Mouse (Mus musculus) intestine, embryonic 14.5 days (tissue): ENCODE data around the gene Nab2. TPM values are rescaled to one million over a fixed set of nuclear protein-coding genes. Genes with fewer than 3 reads are reported as not detected.
A peak's percentile ranks its signal among the peaks of the same experiment; 100 is the strongest.

Experiments
- ATAC-seq: fragments of 200-750 bp; cut with Nextera tagmentation; replicated peaks from 2 replicates; pipeline ENCODE4 v1.8.0; 2017; ENCODE audit warnings: low read depth, moderate number of reproducible peaks, moderate TSS enrichment, moderate library complexity; ENCODE audit not compliant: low FRiP score, low TSS enrichment
- DNase-seq: peaks from one replicate; pipeline ENCODE4 v3.0.0-alpha.2; 2018; ENCODE audit warnings: low spot score
- H3K27ac ChIP-seq: fragments of 300-500 bp; sonication (generic); 2 replicates; pipeline ENCODE4 v1.5.1; 2014; ENCODE audit warnings: low read depth, mild to moderate bottlenecking, control low read depth
- H3K27me3 ChIP-seq: fragments of 300-500 bp; sonication (generic); replicated peaks from 2 replicates; pipeline ENCODE4 v1.6.1; 2014; ENCODE audit warnings: low read length, control low read depth; ENCODE audit not compliant: control insufficient read depth, insufficient read depth
- H3K36me3 ChIP-seq: fragments of 300-500 bp; sonication (generic); 2 replicates; pipeline ENCODE4 v1.6.1; 2014; ENCODE audit warnings: low read length, control low read depth; ENCODE audit not compliant: control insufficient read depth, insufficient read depth
- H3K4me1 ChIP-seq: fragments of 300-500 bp; sonication (generic); replicated peaks from 2 replicates; pipeline ENCODE4 v1.6.1; 2014; ENCODE audit warnings: low read length, control low read depth, mixed read lengths; ENCODE audit not compliant: control insufficient read depth, insufficient read depth
- H3K4me2 ChIP-seq: fragments of 300-500 bp; sonication (generic); 2 replicates; pipeline ENCODE4 v1.6.1; 2014; ENCODE audit warnings: low read length
- H3K4me3 ChIP-seq: fragments of 300-500 bp; sonication (generic); 2 replicates; pipeline ENCODE4 v1.5.1; 2014; ENCODE audit warnings: low read depth, low read length, control low read depth, mixed read lengths
- H3K9ac ChIP-seq: fragments of 300-500 bp; sonication (generic); 2 replicates; pipeline ENCODE4 v1.6.1; 2014; ENCODE audit warnings: mild to moderate bottlenecking, low read length
- H3K9me3 ChIP-seq: fragments of 300-500 bp; sonication (generic); 2 replicates; pipeline ENCODE4 v1.6.1; 2016; ENCODE audit warnings: low read length, control low read depth; ENCODE audit not compliant: control insufficient read depth
- WGBS: fragments of 180-500 bp; shearing (Covaris S2); extraction: QIAGEN DNeasy Blood & Tissue Kit; methylation state at CpG from one replicate; pipeline ENCODE4 v1.1.7; 2014; 5-methylcytosine and 5-hydroxymethylcytosine counted together
- polyA plus RNA-seq: library from polyadenylated mRNA; unstranded; fragments of >200 nt; fragmentation: Nextera tagmentation; extraction: Ambion mirVana; gene quantifications from 2 replicates; pipeline ENCODE4 v1.2.1, GENCODE M21; 2014

Gene Nab2
- polyA plus RNA-seq, 1 experiment from 2014 or later: 7.5 TPM

- no peak overlapping the region for H3K27ac ChIP-seq
- no peaks in the 10 kb centered on the region for H3K27me3 ChIP-seq
- no peak overlapping the region for H3K9ac ChIP-seq
- WGBS: 95% methylated on average over 6 of the region's 6 CpGs
- H3K4me1 ChIP-seq: peaks cover 14% of the 10 kb centered on the region
- no peaks in the 10 kb centered on the region for H3K36me3 ChIP-seq
- DNase-seq (no peak), ATAC-seq (no peak)
- H3K4me2 ChIP-seq: no peak overlapping the region
- H3K4me3 ChIP-seq: no peak overlapping the region
- H3K9me3 ChIP-seq: peaks cover 5% of the 10 kb centered on the region; the same call in 1 of the 2 replicates
These were observed 44.7 kb downstream of the Nab2 start for GRCm38 (mm10) chr10:127623439-127624216.

GRCm38 (mm10) chr10:127622661-127623060 lies 45.7 kb downstream of the Nab2 start:
- DNase-seq (no peak), ATAC-seq (no peak)
- Histone ChIP-seq H3K36me3 (no peaks in the 10 kb centered on the region), H3K27me3 (no peaks in the 10 kb centered on the region), H3K4me1 (peaks cover 22% of the 10 kb centered on the region), H3K9ac (no peak overlapping the region), H3K4me2 (no peak overlapping the region), H3K27ac (no peak overlapping the region), H3K4me3 (no peak overlapping the region), H3K9me3 (peaks cover 5% of the 10 kb centered on the region; the same call in 1 of the 2 replicates)
- 61% methylated on average over 4 of the region's 4 CpGs for WGBS

GRCm38 (mm10) chr10:127622057-127622392 lies 46.3 kb downstream of the Nab2 start:
- Histone ChIP-seq H3K27me3 (no peaks in the 10 kb centered on the region), H3K9ac (peak overlapping the region; percentile 74), H3K9me3 (peaks cover 5% of the 10 kb centered on the region; the same call in 1 of the 2 replicates), H3K4me1 (peaks cover 28% of the 10 kb centered on the region), H3K4me2 (peak overlapping the region; percentile 64), H3K27ac (peak overlapping the region; percentile 97), H3K36me3 (0 out of 2 replicates have a peak, but pooled peaks cover 2% of the 10 kb centered on the region), H3K4me3 (peak overlapping the region; percentile 75)
- DNase-seq (no peak), ATAC-seq (peak; percentile 38)
- under 1% methylated on average over 13 of the region's 13 CpGs for WGBS

GRCm38 (mm10) chr10:127621191-127622056 lies 46.9 kb downstream of the Nab2 start:
- Histone ChIP-seq H3K9ac (peak overlapping the region; percentile 74), H3K4me1 (peaks cover 34% of the 10 kb centered on the region), H3K36me3 (0 out of 2 replicates have a peak, but pooled peaks cover 4% of the 10 kb centered on the region), H3K4me3 (peak overlapping the region; percentile 75), H3K4me2 (peak overlapping the region; percentile 64), H3K27ac (peak overlapping the region; percentile 97), H3K9me3 (peaks cover 1% of the 10 kb centered on the region; the same call in 1 of the 2 replicates), H3K27me3 (no peaks in the 10 kb centered on the region)
- WGBS: under 1% methylated on average over 32 of the region's 39 CpGs
- DNase-seq (peak; percentile 94), ATAC-seq (peak; percentile 87)

- Histone ChIP-seq H3K4me2 (peak within 1 kb of the TSS; percentile 64), H3K4me1 (peaks cover 42% of the 10 kb centered on the region), H3K27ac (peak within 1 kb of the TSS; percentile 97), H3K36me3 (0 out of 2 replicates have a peak, but pooled peaks cover 4% of the 10 kb centered on the region), H3K4me3 (peak within 1 kb of the TSS; percentile 75), H3K9ac (peak within 1 kb of the TSS; percentile 84), H3K27me3 (no peaks in the 10 kb centered on the region), H3K9me3 (no peaks in the 10 kb centered on the region)
- WGBS: 2% methylated on average over 21 of the region's 32 CpGs
- ATAC-seq (peak; percentile 78), DNase-seq (peak; percentile 85)
These were observed 47.8 kb downstream of the Nab2 start, which contains the start of gene Lrp1 for GRCm38 (mm10) chr10:127620406-127621190. TSS of gene Lrp1 (minus strand) at chr10:127621148.

- no peak for ATAC-seq
- Histone ChIP-seq H3K4me3 (peak overlapping the region; percentile 75), H3K27ac (peak overlapping the region; percentile 97), H3K27me3 (no peaks in the 10 kb centered on the region), H3K9ac (peak overlapping the region; percentile 84), H3K4me2 (peak overlapping the region; percentile 64), H3K36me3 (0 out of 2 replicates have a peak, but pooled peaks cover 4% of the 10 kb centered on the region), H3K9me3 (no peaks in the 10 kb centered on the region), H3K4me1 (peaks cover 48% of the 10 kb centered on the region)
- 1% methylated on average over 12 of the region's 12 CpGs for WGBS
- DNase-seq: peak; percentile 69
These were observed 48.4 kb downstream of the Nab2 start for GRCm38 (mm10) chr10:127619941-127620405.

- Histone ChIP-seq H3K27me3 (no peaks in the 10 kb centered on the region), H3K9ac (peak overlapping the region; percentile 84), H3K27ac (peak overlapping the region; percentile 97; the same call in 1 of the 2 replicates), H3K4me3 (peak overlapping the region; percentile 75), H3K4me1 (peaks cover 56% of the 10 kb centered on the region), H3K36me3 (0 out of 2 replicates have a peak, but pooled peaks cover 4% of the 10 kb centered on the region), H3K9me3 (no peaks in the 10 kb centered on the region), H3K4me2 (peak overlapping the region; percentile 64)
- ATAC-seq: no peak
- DNase-seq: no peak
- WGBS: 31% methylated on average over 8 of the region's 8 CpGs
These were observed 49.1 kb downstream of the Nab2 start for GRCm38 (mm10) chr10:127619119-127619721.
